Mouse (Mus musculus) liver, adult 2 months (tissue): Measurements from ENCODE around the gene Higd2a. TPM values are rescaled to one million over a fixed set of nuclear protein-coding genes. Genes with fewer than 3 reads are reported as not detected.
A peak's percentile ranks its signal among the peaks of the same experiment; 100 is the strongest.

Source experiments
- DNase-seq: peaks from one replicate; pipeline ENCODE4 v3.0.0-alpha.2; 2011; ENCODE audit warnings: low read depth, low spot score; ENCODE audit errors: extremely low read depth
- H3K27ac ChIP-seq: fragments of 200-500 bp; replicated peaks from 2 replicates; pipeline ENCODE4 v1.5.1; 2012; ENCODE audit warnings: low read depth, mild to moderate bottlenecking, control low read depth, inconsistent platforms, low read length; ENCODE audit not compliant: insufficient read depth
- H3K27me3 ChIP-seq: fragments of 200-500 bp; 2 replicates; pipeline ENCODE4 v1.6.1; 2012; ENCODE audit warnings: mild to moderate bottlenecking, moderate library complexity, low read length, inconsistent platforms; ENCODE audit not compliant: control insufficient read depth, insufficient read depth
- H3K36me3 ChIP-seq: fragments of 200-500 bp; 2 replicates; pipeline ENCODE4 v1.6.1; 2012; ENCODE audit warnings: low read length, inconsistent platforms; ENCODE audit not compliant: control insufficient read depth, insufficient read depth
- H3K4me1 ChIP-seq: fragments of 200-500 bp; 2 replicates; pipeline ENCODE4 v1.6.1; 2011; ENCODE audit warnings: low read length; ENCODE audit not compliant: control insufficient read depth, insufficient read depth
- H3K4me3 ChIP-seq: fragments of 200-500 bp; 2 replicates; pipeline ENCODE4 v1.5.1; 2011; ENCODE audit warnings: low read depth, mild to moderate bottlenecking, control low read depth, low read length, moderate library complexity; ENCODE audit not compliant: insufficient read depth
- H3K79me2 ChIP-seq: fragments of 200-500 bp; 2 replicates; pipeline ENCODE4 v1.6.1; 2012; ENCODE audit warnings: inconsistent platforms, mild to moderate bottlenecking, low read length, moderate library complexity; ENCODE audit not compliant: control insufficient read depth, insufficient read depth
- H3K9ac ChIP-seq: fragments of 200-500 bp; 2 replicates; pipeline ENCODE4 v1.6.1; 2012; ENCODE audit warnings: low read depth, mild to moderate bottlenecking, control low read depth, inconsistent platforms, low read length
- CTCF ChIP-seq: fragments of 200-500 bp; IDR thresholded peaks from 2 replicates; pipeline ENCODE4 v1.5.1; 2011; ENCODE audit warnings: low read depth, low read length, control low read depth
- POLR2A ChIP-seq: fragments of 200-500 bp; IDR thresholded peaks from 2 replicates; pipeline ENCODE4 v1.6.1; 2011; ENCODE audit warnings: low read length, control low read depth; ENCODE audit not compliant: insufficient read depth; ENCODE audit errors: extremely low read depth
- WGBS: fragments of 180-500 bp; shearing (Covaris S2); methylation state at CpG from one replicate; pipeline ENCODE4 v1.1.7; 2018; 5-methylcytosine and 5-hydroxymethylcytosine counted together
- polyA plus RNA-seq: library from polyadenylated mRNA; depleted of rRNA; stranded (reverse); fragments of >200 nt; gene quantifications from 2 replicates; pipeline ENCODE4 v1.2.3, GENCODE M21; 2012
- total RNA-seq: library from RNA; depleted of rRNA; stranded (reverse); fragments of >200 nt; gene quantifications from 2 replicates; pipeline ENCODE4 v1.2.3, GENCODE M21; 2014

Higd2a gene
- total and polyA plus RNA-seq, 2 experiments: 51.1 to 98.7 TPM

DNA sequence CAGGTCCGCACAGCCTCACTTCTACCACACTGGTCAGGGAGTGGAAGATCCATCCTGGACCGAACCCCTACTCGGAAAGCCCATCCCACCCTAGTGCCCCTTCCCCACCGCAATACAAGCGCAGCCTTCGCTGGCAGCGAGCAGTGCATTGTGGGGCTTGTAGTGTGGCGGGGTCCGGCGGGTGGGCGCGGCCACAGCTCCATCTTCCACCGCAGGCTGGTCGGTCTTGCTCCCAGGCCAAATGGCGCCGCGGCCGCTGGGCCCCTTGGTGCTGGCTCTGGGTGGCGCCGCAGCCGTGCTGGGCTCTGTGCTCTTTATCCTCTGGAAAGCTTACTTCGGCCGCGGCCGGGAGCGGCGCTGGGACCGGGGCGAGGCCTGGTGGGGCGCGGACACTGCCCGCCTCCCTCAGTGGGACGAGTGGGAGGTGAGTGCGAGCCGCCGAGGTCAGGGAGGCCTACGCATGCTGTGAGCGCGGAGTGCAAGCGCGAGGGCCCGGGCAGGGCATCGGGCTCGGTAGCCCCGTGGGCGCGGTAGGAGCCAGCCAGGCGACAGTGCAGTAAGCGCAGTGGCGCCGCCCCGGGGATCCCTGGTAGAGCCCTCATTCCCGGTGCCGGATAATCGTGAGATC lies 15.0 kb upstream of the Higd2a start, which contains the start of gene Arl10:
TSS of gene Arl10 (plus strand) at position 162 of the 628 bp plus-strand sequence.
- peaks cover 7% of the 10 kb centered on the region for H3K4me1 ChIP-seq
- 1% methylated on average over 55 of the region's 55 CpGs for WGBS
- peak within 1 kb of the TSS; percentile 80 for H3K4me3 ChIP-seq
- H3K79me2 ChIP-seq: no peaks in the 10 kb centered on the region
- peak within 1 kb of the TSS; percentile 87 for H3K9ac ChIP-seq
- peak; percentile 59 for DNase-seq
- H3K36me3 ChIP-seq: no peaks in the 10 kb centered on the region
- H3K27ac ChIP-seq: peak within 1 kb of the TSS; percentile 54
- TF ChIP-seq POLR2A: 0 out of 2 replicates have a peak, but pooled peaks have one; percentile 26
- TF ChIP-seq CTCF: peak; percentile 19; the same call in 1 of the 2 replicates
- no peaks in the 10 kb centered on the region for H3K27me3 ChIP-seq

GRCm38 (mm10) chr13:54575489-54575888 lies 14.5 kb upstream of the Higd2a start:
- Histone ChIP-seq H3K27me3 (no peaks in the 10 kb centered on the region), H3K36me3 (no peaks in the 10 kb centered on the region), H3K4me3 (peak overlapping the region; percentile 80), H3K79me2 (no peaks in the 10 kb centered on the region), H3K4me1 (peaks cover 7% of the 10 kb centered on the region), H3K9ac (peak overlapping the region; percentile 87), H3K27ac (peak overlapping the region; percentile 54)
- no peak for DNase-seq
- TF ChIP-seq CTCF: no peak
- no peak for TF ChIP-seq POLR2A
- WGBS: 8% methylated on average over 19 of the region's 19 CpGs

DNA sequence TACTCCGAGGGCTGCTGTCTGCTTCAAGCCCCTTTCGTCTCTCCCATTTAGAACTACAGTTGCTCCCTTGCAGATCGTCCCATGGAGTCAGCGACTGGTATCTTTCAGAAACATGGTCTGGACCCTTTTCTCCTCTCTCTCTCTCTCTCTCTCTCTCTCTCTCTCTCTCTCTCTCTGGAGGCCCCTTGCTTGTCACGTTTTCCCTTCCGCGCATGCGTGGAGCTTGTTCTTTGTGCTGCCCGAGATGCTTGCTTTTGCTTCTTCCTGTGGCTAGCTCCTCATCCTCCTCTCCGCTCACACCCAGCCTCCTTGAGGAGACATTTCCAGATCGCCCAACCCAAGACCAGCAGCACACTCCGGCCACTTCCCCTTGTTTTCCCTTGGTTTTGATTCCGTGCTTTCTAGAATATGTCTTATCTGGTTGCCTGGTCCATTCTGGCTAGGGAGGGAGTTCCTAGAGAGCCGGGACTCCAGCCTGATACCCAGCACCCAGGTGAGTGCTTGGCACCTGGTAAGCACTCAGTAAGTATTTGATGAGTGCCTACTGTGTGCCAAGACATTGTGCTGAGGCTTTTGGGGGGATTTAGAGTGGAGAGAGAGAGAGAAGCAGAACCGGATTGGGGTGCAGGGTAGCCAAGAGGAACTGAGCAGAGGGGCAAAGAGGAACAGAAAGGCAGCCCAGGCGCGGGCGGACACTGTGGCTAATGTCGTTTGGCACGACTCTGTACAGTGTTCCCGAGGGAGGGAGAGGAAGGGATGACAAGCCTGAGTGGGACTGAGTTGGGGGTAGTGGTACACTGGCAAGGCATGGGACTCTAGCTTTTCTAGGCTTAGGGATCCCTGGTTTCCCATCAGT lies 12.1 kb upstream of the Higd2a start:
- peak overlapping the region; percentile 17; the same call in 1 of the 2 replicates for H3K27ac ChIP-seq
- no peak for TF ChIP-seq CTCF
- no peak for TF ChIP-seq POLR2A

DNA sequence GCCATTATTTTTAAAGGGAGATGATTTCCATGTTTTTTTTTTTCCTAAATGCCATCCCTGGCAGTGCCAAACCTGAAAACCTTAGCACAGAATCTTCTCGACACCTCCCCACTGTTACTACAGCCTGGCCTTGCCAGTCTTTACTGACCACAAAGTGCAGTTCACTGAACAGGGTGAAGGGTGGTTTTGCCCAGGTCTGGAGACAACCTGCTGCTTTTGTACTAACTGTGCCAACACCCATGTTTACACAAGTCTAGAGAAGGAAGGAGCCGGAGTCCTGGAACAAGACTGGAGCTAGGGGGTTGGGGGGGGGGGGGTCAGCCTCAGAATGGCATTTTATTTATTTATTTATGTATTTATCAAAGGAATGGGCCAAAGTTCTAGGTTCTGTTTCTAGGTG lies 8.6 kb upstream of the Higd2a start:
- H3K9ac ChIP-seq: no peak overlapping the region
- peaks cover 19% of the 10 kb centered on the region for H3K4me1 ChIP-seq
- H3K79me2 ChIP-seq: no peaks in the 10 kb centered on the region
- no peaks in the 10 kb centered on the region for H3K27me3 ChIP-seq
- WGBS: 18% methylated on average over 2 of the region's 2 CpGs
- H3K4me3 ChIP-seq: no peak overlapping the region
- peaks cover 18% of the 10 kb centered on the region for H3K36me3 ChIP-seq
- TF ChIP-seq POLR2A (no peak), CTCF (no peak)
- H3K27ac ChIP-seq: peak overlapping the region; percentile 39; the same call in 1 of the 2 replicates
- DNase-seq: peak; percentile 81

More for the DNA sequence above, 12.1 kb upstream of the Higd2a start:
- Histone ChIP-seq H3K4me1 (peaks cover 21% of the 10 kb centered on the region), H3K9ac (no peak overlapping the region), H3K27me3 (no peaks in the 10 kb centered on the region), H3K4me3 (no peak overlapping the region), H3K36me3 (no peaks in the 10 kb centered on the region), H3K79me2 (no peaks in the 10 kb centered on the region)
- DNase-seq: no peak
- WGBS: 91% methylated on average over 21 of the region's 21 CpGs

DNA sequence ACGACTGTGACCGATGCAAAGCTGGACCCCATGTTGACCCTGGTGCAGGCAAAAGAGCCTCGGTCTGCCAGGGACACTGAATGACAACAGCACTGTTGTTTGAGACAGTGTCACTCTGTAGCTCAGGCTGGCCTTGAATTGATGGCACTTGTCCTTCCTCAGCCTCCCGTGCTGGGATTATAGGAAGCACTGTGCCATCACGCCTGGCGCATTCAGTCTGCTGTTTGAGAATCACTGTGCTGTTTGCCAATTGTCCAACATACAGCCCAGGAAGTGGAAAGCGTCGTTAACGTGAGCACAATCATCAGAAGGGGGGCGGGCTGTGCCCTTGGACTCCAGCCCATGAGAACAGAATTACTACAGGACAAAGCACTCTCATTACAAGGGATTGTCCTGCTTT lies 7.9 kb upstream of the Higd2a start:
- Histone ChIP-seq H3K9ac (no peak overlapping the region), H3K79me2 (no peaks in the 10 kb centered on the region), H3K27me3 (no peaks in the 10 kb centered on the region), H3K27ac (peak overlapping the region; percentile 55), H3K36me3 (peaks cover 21% of the 10 kb centered on the region), H3K4me3 (no peak overlapping the region), H3K4me1 (peaks cover 19% of the 10 kb centered on the region)
- TF ChIP-seq CTCF (no peak), POLR2A (no peak)
- DNase-seq: no peak
- 17% methylated on average over 10 of the region's 10 CpGs for WGBS
